10 mouse cellular contexts compared by ENCODE assay signal in genomic region chr11:33145201-33146142, GRCm38 (mm10). TPM values are rescaled to one million over a fixed set of nuclear protein-coding genes. Genes with fewer than 3 reads are reported as not detected.
DNase-seq lines count a peak whose midpoint lies in the region; ATAC-seq and TF ChIP-seq lines count a peak whose summit lies in the region.
"Had no signal": no experiment of that assay in that cellular context is flagged by ENCODE, and none has a peak within 500 bp of the region (broad histone marks: within the 10 kb centered on the region; RNA-seq: fewer than 3 reads in every experiment).

No protein-coding gene starts in this region.

- H3K27me3 ChIP-seq in heart, embryonic 13.5 days (replicated peaks), result peaks cover 27% of the 10 kb centered on the region
- H3K27me3 ChIP-seq in embryonic facial prominence, embryonic 10.5 days (replicated peaks; ENCODE audit: low read depth, poor library complexity, severe bottlenecking), result peaks cover 62% of the 10 kb centered on the region
- H3K27me3 ChIP-seq in forebrain, postnatal 0 days (ENCODE audit: insufficient read depth, low read length), result no peaks in the 10 kb centered on the region; the same call in 1 of the 2 replicates
- peaks cover 49% of the 10 kb centered on the region for H3K27me3 ChIP-seq in midbrain, embryonic 10.5 days (ENCODE audit: low read depth, poor library complexity, severe bottlenecking)

- peak overlapping the region; percentile 50 for H3K9ac ChIP-seq in heart, embryonic 13.5 days
- H3K9ac ChIP-seq in forebrain, postnatal 0 days, result no peak overlapping the region

- peaks cover 61% of the 10 kb centered on the region for H3K4me1 ChIP-seq in heart, embryonic 13.5 days
- peaks cover 60% of the 10 kb centered on the region for H3K4me1 ChIP-seq in embryonic facial prominence, embryonic 10.5 days
- peaks cover 7% of the 10 kb centered on the region for H3K4me1 ChIP-seq in forebrain, postnatal 0 days (ENCODE audit: insufficient read depth)
- H3K4me1 ChIP-seq in midbrain, embryonic 10.5 days, result peaks cover 64% of the 10 kb centered on the region

- DNase-seq in heart, postnatal 36 days, result no peak
- peak; percentile 31 for DNase-seq in embryonic facial prominence, embryonic 10.5 days (ENCODE audit: low spot score)
- DNase-seq in forebrain, postnatal 0 days, result peak; percentile 21
- peak; percentile 36 for DNase-seq in midbrain, embryonic 10.5 days (ENCODE audit: low spot score)
- DNase-seq in layer of hippocampus, postnatal 36 days, result no peak
- DNase-seq in adrenal gland, adult 18-20 months (ENCODE audit: low spot score in 2 of 2), result no peak
- DNase-seq in thymus, postnatal 10 days (ENCODE audit: low spot score in 2 of 2), result no peak

- H3K4me2 ChIP-seq in heart, embryonic 13.5 days, result peak overlapping the region; percentile 96
- H3K4me2 ChIP-seq in forebrain, postnatal 0 days (ENCODE audit: low read depth), result peak overlapping the region; percentile 79

- H3K4me3 ChIP-seq in heart, embryonic 13.5 days, result peak overlapping the region; percentile 71
- peak overlapping the region; percentile 70 for H3K4me3 ChIP-seq in embryonic facial prominence, embryonic 10.5 days
- H3K4me3 ChIP-seq in forebrain, postnatal 0 days (ENCODE audit: low read depth, low read length), result no peak overlapping the region
- peak overlapping the region; percentile 74 for H3K4me3 ChIP-seq in midbrain, embryonic 10.5 days

- intact Hi-C loops in heart, postnatal 36 days (cut with DNase I), result loop anchor here (2.0 to 5.0 kb wide), 5 partner anchors 48 to 521 kb away; no protein-coding TSS in a partner anchor

- 39% methylated on average over 7 of the region's 7 CpGs for WGBS in heart, embryonic 13.5 days
- WGBS in embryonic facial prominence, embryonic 10.5 days, result 25% methylated on average over 7 of the region's 7 CpGs
- 19% methylated on average over 7 of the region's 7 CpGs for WGBS in forebrain, postnatal 0 days
- WGBS in midbrain, embryonic 10.5 days, result 20% methylated on average over 7 of the region's 7 CpGs

- no peak for ATAC-seq in heart, embryonic 13.5 days (ENCODE audit: extremely low read depth, insufficient number of reproducible peaks, low FRiP score, low TSS enrichment)
- no peak for ATAC-seq in forebrain, postnatal 0 days

- H3K27ac ChIP-seq in heart, embryonic 13.5 days (replicated peaks), result peak overlapping the region; percentile 89
- peak overlapping the region; percentile 24; the same call in 1 of the 2 replicates for H3K27ac ChIP-seq in embryonic facial prominence, embryonic 10.5 days (replicated peaks)
- no peak overlapping the region for H3K27ac ChIP-seq in forebrain, postnatal 0 days (ENCODE audit: low read depth, low read length)
- peak overlapping the region; percentile 34 for H3K27ac ChIP-seq in midbrain, embryonic 10.5 days (replicated peaks)

- H3K9me3 ChIP-seq in heart, embryonic 13.5 days, result no peaks in the 10 kb centered on the region
- H3K9me3 ChIP-seq in embryonic facial prominence, embryonic 10.5 days, result no peaks in the 10 kb centered on the region
- no peaks in the 10 kb centered on the region for H3K9me3 ChIP-seq in forebrain, postnatal 0 days (ENCODE audit: low read length)
- no peaks in the 10 kb centered on the region for H3K9me3 ChIP-seq in midbrain, embryonic 10.5 days (replicated peaks)

- H3K36me3 ChIP-seq in heart, embryonic 13.5 days, result peaks cover 13% of the 10 kb centered on the region
- peaks cover 13% of the 10 kb centered on the region for H3K36me3 ChIP-seq in embryonic facial prominence, embryonic 10.5 days (replicated peaks)
- H3K36me3 ChIP-seq in forebrain, postnatal 0 days (ENCODE audit: insufficient read depth), result 0 out of 2 replicates have a peak, but pooled peaks cover 7% of the 10 kb centered on the region
- H3K36me3 ChIP-seq in midbrain, embryonic 10.5 days, result peaks cover 12% of the 10 kb centered on the region

- no peak for TF ChIP-seq CTCF in forebrain, postnatal 0 days (IDR thresholded peaks at IDR 0.05; ENCODE audit: low read depth)

RNA-seq across cellular contexts. Expression of gene Fgf18, which starts 1.7 kb away (rescaled TPM):
- 3.3 and 4.3 TPM in 2 replicates for polyA plus RNA-seq in heart, embryonic 13.5 days (2015; fragmentation: Nextera tagmentation; extraction: Ambion mirVana)
- total RNA-seq in heart, postnatal 36 days (2021), result 1 to 10 TPM; 2.8 to 3.1 TPM
- 2.8 and 3.4 TPM in 2 replicates for polyA plus RNA-seq in embryonic facial prominence, embryonic 10.5 days (2016; fragmentation: Nextera tagmentation; extraction: Ambion mirVana)
- total RNA-seq in forebrain, postnatal 0 days (2014; rRNA removed), result 5.9 and 8.1 TPM in 2 replicates
- polyA plus RNA-seq in forebrain, postnatal 0 days (2015; fragmentation: Nextera tagmentation; extraction: Ambion mirVana), result 3.9 and 5.2 TPM in 2 replicates
- polyA plus RNA-seq in midbrain, embryonic 10.5 days (2016; fragmentation: Nextera tagmentation; extraction: Ambion mirVana), result 6.5 and 8.8 TPM in 2 replicates
- 1 to 10 TPM; 2.4 to 2.9 TPM for total RNA-seq in layer of hippocampus, postnatal 36 days (2021)
- 1 to 10 TPM; 1.3 to 2.0 TPM for total RNA-seq in adrenal gland, adult 18-20 months (2021)

RNA-seq across cellular contexts. Expression of gene Npm1, which starts 17.5 kb away (rescaled TPM):
- 532 and 581 TPM in 2 replicates for polyA plus RNA-seq in heart, embryonic 13.5 days (2015; fragmentation: Nextera tagmentation; extraction: Ambion mirVana)
- total RNA-seq in heart, postnatal 36 days (2021), result 100 to 1,000 TPM; 132 to 163 TPM
- polyA plus RNA-seq in embryonic facial prominence, embryonic 10.5 days (2016; fragmentation: Nextera tagmentation; extraction: Ambion mirVana), result 1,564 and 1,604 TPM in 2 replicates
- total RNA-seq in forebrain, postnatal 0 days (2014; rRNA removed), result 452 and 473 TPM in 2 replicates
- 400 and 441 TPM in 2 replicates for polyA plus RNA-seq in forebrain, postnatal 0 days (2015; fragmentation: Nextera tagmentation; extraction: Ambion mirVana)
- 1,028 and 1,324 TPM in 2 replicates for polyA plus RNA-seq in midbrain, embryonic 10.5 days (2016; fragmentation: Nextera tagmentation; extraction: Ambion mirVana)
- 100 to 1,000 TPM; 178 to 185 TPM for total RNA-seq in layer of hippocampus, postnatal 36 days (2021)
- 100 to 1,000 TPM; 224 to 282 TPM for total RNA-seq in adrenal gland, adult 18-20 months (2021)

RNA-seq across cellular contexts. Expression of gene Tlx3, which starts 57.9 kb away (rescaled TPM):
- polyA plus RNA-seq in heart, embryonic 13.5 days (2015; fragmentation: Nextera tagmentation; extraction: Ambion mirVana), result not detected in 2 replicates
- not detected for total RNA-seq in heart, postnatal 36 days (2021)
- polyA plus RNA-seq in embryonic facial prominence, embryonic 10.5 days (2016; fragmentation: Nextera tagmentation; extraction: Ambion mirVana), result 5.0 TPM in 2 replicates
- not detected in 2 replicates for total RNA-seq in forebrain, postnatal 0 days (2014; rRNA removed)
- not detected in 2 replicates for polyA plus RNA-seq in forebrain, postnatal 0 days (2015; fragmentation: Nextera tagmentation; extraction: Ambion mirVana)
- polyA plus RNA-seq in midbrain, embryonic 10.5 days (2016; fragmentation: Nextera tagmentation; extraction: Ambion mirVana), result 2.0 and 3.3 TPM in 2 replicates
- not detected for total RNA-seq in layer of hippocampus, postnatal 36 days (2021)
- under 1 TPM in 1 of 2 experiments, not detected in 1; 0.19 TPM for total RNA-seq in adrenal gland, adult 18-20 months (2021)
- polyA plus RNA-seq: large intestine, adult 2 months; spleen, adult 2 months had no signal

Comparison
In these comparisons a context has a peak if more than half of its experiments do, and no peak if none do; other contexts are left out.
1. DNase-seq: peak in embryonic facial prominence, embryonic 10.5 days (single experiment), forebrain, postnatal 0 days (single experiment) and midbrain, embryonic 10.5 days (single experiment); none in heart, postnatal 36 days (0 of 2), layer of hippocampus, postnatal 36 days (0 of 2), adrenal gland, adult 18-20 months (0 of 2) and thymus, postnatal 10 days (0 of 2).